ENCODE assay signal across 31 mouse cellular contexts in genomic region chr15:92085876-92086275, GRCm38 (mm10). TPM values are rescaled to one million over a fixed set of nuclear protein-coding genes. Genes with fewer than 3 reads are reported as not detected.
DNase-seq lines count a peak whose midpoint lies in the region; ATAC-seq and TF ChIP-seq lines count a peak whose summit lies in the region.
"Had no signal": no experiment of that assay in that cellular context is flagged by ENCODE, and none has a peak within 500 bp of the region (broad histone marks: within the 10 kb centered on the region; RNA-seq: fewer than 3 reads in every experiment).

No protein-coding gene starts in this region.

- H3K4me1 ChIP-seq in forebrain, embryonic 11.5 days (replicated peaks; ENCODE audit: control insufficient read depth, insufficient read depth, low read length): no peaks in the 10 kb centered on the region; the same call in 1 of the 2 replicates
- H3K4me1 ChIP-seq in forebrain, embryonic 13.5 days: peaks cover 12% of the 10 kb centered on the region
- peaks cover 18% of the 10 kb centered on the region for H3K4me1 ChIP-seq in midbrain, embryonic 12.5 days
- peaks cover 15% of the 10 kb centered on the region for H3K4me1 ChIP-seq in midbrain, embryonic 13.5 days (replicated peaks)
- H3K4me1 ChIP-seq: embryonic facial prominence, embryonic 13.5 days; heart, embryonic 13.5 days had no signal

- no peak for TF ChIP-seq CTCF in gastrocnemius, adult 2 months (IDR thresholded peaks at IDR 0.05)

- 31% methylated on average over 1 of the region's 1 CpGs for WGBS in forebrain, embryonic 11.5 days
- WGBS in forebrain, embryonic 13.5 days: 0% methylated on average over 1 of the region's 1 CpGs
- 19% methylated on average over 1 of the region's 1 CpGs for WGBS in midbrain, embryonic 12.5 days
- 14% methylated on average over 1 of the region's 1 CpGs for WGBS in midbrain, embryonic 13.5 days

- 0 out of 2 replicates have a peak overlapping the region, but pooled peaks have one; percentile 26 for H3K27ac ChIP-seq in forebrain, embryonic 11.5 days (ENCODE audit: low read depth, low read length)
- no peak overlapping the region; the same call in 1 of the 2 replicates for H3K27ac ChIP-seq in forebrain, embryonic 13.5 days
- 0 out of 2 replicates have a peak overlapping the region, but pooled peaks have one; percentile 17 for H3K27ac ChIP-seq in midbrain, embryonic 12.5 days (replicated peaks)
- H3K27ac ChIP-seq in midbrain, embryonic 13.5 days: no peak overlapping the region; the same call in 1 of the 2 replicates
- no peak overlapping the region for H3K27ac ChIP-seq in gastrocnemius, adult 2 months
- H3K27ac ChIP-seq: embryonic facial prominence, embryonic 13.5 days; forebrain, embryonic 15.5 days; heart, embryonic 13.5 days; liver, embryonic 14.5 days; macrophage; neural tube, embryonic 12.5 days had no signal

- DNase-seq in cerebellum, adult 9-10 months: peak; percentile 73
- DNase-seq in cerebellum, adult 8-10 months: no peak
- no peak for DNase-seq in forebrain, embryonic 11.5 days (ENCODE audit: low spot score)
- DNase-seq in brain, adult 2 months (ENCODE audit: low read depth, low spot score): peak; percentile 61
- no peak for DNase-seq in gastrocnemius, adult 2 months
- DNase-seq: adrenal gland, postnatal 10 days; gastrocnemius, postnatal 10 days; heart, postnatal 10 days; kidney, adult 8-10 months; kidney, postnatal 10 days; liver; lung, adult 2 months; lung, postnatal 10 days; thymus, adult 2 months; thymus, postnatal 36 days had no signal

- no peaks in the 10 kb centered on the region for H3K9me3 ChIP-seq in forebrain, embryonic 11.5 days (ENCODE audit: control insufficient read depth, low read length)
- no peaks in the 10 kb centered on the region for H3K9me3 ChIP-seq in forebrain, embryonic 13.5 days (replicated peaks)
- no peaks in the 10 kb centered on the region for H3K9me3 ChIP-seq in midbrain, embryonic 12.5 days
- H3K9me3 ChIP-seq in midbrain, embryonic 13.5 days: no peaks in the 10 kb centered on the region
- H3K9me3 ChIP-seq: embryonic facial prominence, embryonic 13.5 days; forebrain, embryonic 15.5 days; heart, embryonic 13.5 days; neural tube, embryonic 12.5 days had no signal

- no peaks in the 10 kb centered on the region for H3K27me3 ChIP-seq in forebrain, embryonic 11.5 days (ENCODE audit: control insufficient read depth, insufficient read depth, low read length)
- H3K27me3 ChIP-seq in forebrain, embryonic 13.5 days: no peaks in the 10 kb centered on the region
- H3K27me3 ChIP-seq in midbrain, embryonic 12.5 days: no peaks in the 10 kb centered on the region
- H3K27me3 ChIP-seq in midbrain, embryonic 13.5 days: no peaks in the 10 kb centered on the region
- H3K27me3 ChIP-seq: embryonic facial prominence, embryonic 13.5 days; forebrain, embryonic 15.5 days; heart, embryonic 13.5 days; neural tube, embryonic 12.5 days had no signal

- H3K9ac ChIP-seq in forebrain, embryonic 11.5 days (ENCODE audit: low read length): no peak overlapping the region
- no peak overlapping the region for H3K9ac ChIP-seq in forebrain, embryonic 13.5 days
- no peak overlapping the region for H3K9ac ChIP-seq in midbrain, embryonic 12.5 days (replicated peaks)
- no peak overlapping the region for H3K9ac ChIP-seq in midbrain, embryonic 13.5 days (replicated peaks)
- H3K9ac ChIP-seq: embryonic facial prominence, embryonic 13.5 days; forebrain, embryonic 15.5 days; heart, embryonic 13.5 days; liver, embryonic 14.5 days; neural tube, embryonic 12.5 days had no signal

- ATAC-seq in forebrain, embryonic 11.5 days (replicated peaks; ENCODE audit: low FRiP score): no peak
- no peak for ATAC-seq in forebrain, embryonic 13.5 days
- no peak for ATAC-seq in midbrain, embryonic 12.5 days (ENCODE audit: low FRiP score, low read depth)
- ATAC-seq in midbrain, embryonic 13.5 days: no peak
- ATAC-seq: forebrain, embryonic 15.5 days; intestine, embryonic 16.5 days; Patski had no signal

- H3K36me3 ChIP-seq in forebrain, embryonic 11.5 days (ENCODE audit: control insufficient read depth, insufficient read depth, low read length): no peaks in the 10 kb centered on the region
- no peaks in the 10 kb centered on the region for H3K36me3 ChIP-seq in forebrain, embryonic 13.5 days (ENCODE audit: poor library complexity, severe bottlenecking)
- no peaks in the 10 kb centered on the region for H3K36me3 ChIP-seq in midbrain, embryonic 12.5 days
- no peaks in the 10 kb centered on the region for H3K36me3 ChIP-seq in midbrain, embryonic 13.5 days
- H3K36me3 ChIP-seq: embryonic facial prominence, embryonic 13.5 days; forebrain, embryonic 15.5 days; G1E; heart, embryonic 13.5 days; neural tube, embryonic 12.5 days had no signal

- intact Hi-C loops in gastrocnemius, adult 2 months (cut with DNase I): no loop called here

- H3K4me3 ChIP-seq in forebrain, embryonic 11.5 days (ENCODE audit: low read depth, low read length): no peak overlapping the region
- no peak overlapping the region for H3K4me3 ChIP-seq in forebrain, embryonic 13.5 days
- H3K4me3 ChIP-seq in midbrain, embryonic 12.5 days: no peak overlapping the region
- H3K4me3 ChIP-seq in midbrain, embryonic 13.5 days (replicated peaks): no peak overlapping the region
- H3K4me3 ChIP-seq in gastrocnemius, adult 2 months: no peak overlapping the region
- H3K4me3 ChIP-seq: embryonic facial prominence, embryonic 13.5 days; erythroblast, embryonic 14.5 days; forebrain, embryonic 15.5 days; heart, embryonic 13.5 days; myocyte; neural tube, embryonic 12.5 days had no signal

- no peak overlapping the region for H3K4me2 ChIP-seq in forebrain, embryonic 11.5 days (ENCODE audit: low read depth, low read length, severe bottlenecking)
- no peak overlapping the region for H3K4me2 ChIP-seq in forebrain, embryonic 13.5 days
- no peak overlapping the region for H3K4me2 ChIP-seq in midbrain, embryonic 12.5 days (replicated peaks)
- no peak overlapping the region for H3K4me2 ChIP-seq in midbrain, embryonic 13.5 days (replicated peaks)
- H3K4me2 ChIP-seq: embryonic facial prominence, embryonic 13.5 days; forebrain, embryonic 15.5 days; heart, embryonic 13.5 days; neural tube, embryonic 12.5 days had no signal

RNA-seq across cellular contexts. Expression of gene Cntn1, which starts 34.9 kb away (rescaled TPM):
- 2.3 and 2.8 TPM in 2 replicates for polyA plus RNA-seq in forebrain, embryonic 11.5 days (2014; fragmentation: Nextera tagmentation; extraction: Ambion mirVana)
- 7.6 and 10.0 TPM in 2 replicates for polyA plus RNA-seq in forebrain, embryonic 13.5 days (2015; fragmentation: Nextera tagmentation; extraction: Ambion mirVana)
- polyA plus RNA-seq in midbrain, embryonic 12.5 days (2016; fragmentation: Nextera tagmentation; extraction: Ambion mirVana): 6.2 and 9.0 TPM in 2 replicates
- polyA plus RNA-seq in midbrain, embryonic 13.5 days (2015; fragmentation: Nextera tagmentation; extraction: Ambion mirVana): 16.7 and 17.1 TPM in 2 replicates
- under 1 TPM; 0.11 to 0.23 TPM for total RNA-seq in gastrocnemius, adult 2 months (2021)
- total RNA-seq: common myeloid progenitor, adult 5-6 weeks; hematopoietic stem cell, adult 5-6 weeks had no signal
- polyA plus RNA-seq: erythroblast, embryonic 14.5 days; G1E; macrophage; Patski had no signal

Comparison
In these comparisons a context has a peak if more than half of its experiments do, and no peak if none do; other contexts are left out.
1. DNase-seq: peak in cerebellum, adult 9-10 months (single experiment) and brain, adult 2 months (single experiment); none in cerebellum, adult 8-10 months (single experiment), forebrain, embryonic 11.5 days (single experiment) and gastrocnemius, adult 2 months (single experiment).
2. H3K27ac ChIP-seq: peak in forebrain, embryonic 11.5 days (single experiment) and midbrain, embryonic 12.5 days (single experiment); none in forebrain, embryonic 13.5 days (single experiment), midbrain, embryonic 13.5 days (single experiment) and gastrocnemius, adult 2 months (single experiment).